Mouse (Mus musculus) liver, embryonic 13.5 days (tissue): ENCODE data around the gene Aven. TPM values are rescaled to one million over a fixed set of nuclear protein-coding genes. Genes with fewer than 3 reads are reported as not detected.

ENCODE experiments used
- ATAC-seq: fragments of 200-750 bp; cut with Nextera tagmentation; 2 replicates; pipeline ENCODE4 v1.8.0; 2017; ENCODE audit warnings: low read depth, mild to moderate bottlenecking, moderate number of reproducible peaks, moderate library complexity
- DNase-seq: peaks from one replicate; pipeline ENCODE4 v3.0.0; 2022
- H3K27ac ChIP-seq: fragments of 300-500 bp; sonication (generic); 2 replicates; pipeline ENCODE4 v1.5.1; 2015; ENCODE audit warnings: moderate library complexity, mild to moderate bottlenecking, inconsistent platforms
- H3K27me3 ChIP-seq: fragments of 300-500 bp; sonication (generic); 2 replicates; pipeline ENCODE4 v1.6.1; 2015; ENCODE audit warnings: mild to moderate bottlenecking, inconsistent platforms
- H3K36me3 ChIP-seq: fragments of 300-500 bp; sonication (generic); 2 replicates; pipeline ENCODE4 v1.6.1; 2015; ENCODE audit warnings: mild to moderate bottlenecking, inconsistent platforms
- H3K4me1 ChIP-seq: fragments of 300-500 bp; sonication (generic); replicated peaks from 2 replicates; pipeline ENCODE4 v1.6.1; 2015; ENCODE audit warnings: inconsistent platforms
- H3K4me2 ChIP-seq: fragments of 300-500 bp; sonication (generic); 2 replicates; pipeline ENCODE4 v1.6.1; 2015; ENCODE audit warnings: inconsistent platforms, mild to moderate bottlenecking, moderate library complexity
- H3K4me3 ChIP-seq: fragments of 300-500 bp; sonication (generic); replicated peaks from 2 replicates; pipeline ENCODE4 v1.5.1; 2015; ENCODE audit warnings: mild to moderate bottlenecking, inconsistent platforms
- H3K9ac ChIP-seq: fragments of 300-500 bp; sonication (generic); 2 replicates; pipeline ENCODE4 v1.6.1; 2015; ENCODE audit warnings: mild to moderate bottlenecking, inconsistent platforms
- H3K9me3 ChIP-seq: fragments of 300-500 bp; sonication (generic); replicated peaks from 2 replicates; pipeline ENCODE4 v1.6.1; 2016; ENCODE audit warnings: inconsistent platforms
- WGBS: fragments of 180-500 bp; shearing (Covaris S2); methylation state at CpG from one replicate; pipeline ENCODE4 v1.1.7; 2015; ENCODE audit not compliant: insufficient replicate concordance; 5-methylcytosine and 5-hydroxymethylcytosine counted together
- polyA plus RNA-seq: library from polyadenylated mRNA; unstranded; fragments of >200 nt; fragmentation: Nextera tagmentation; extraction: Ambion mirVana; gene quantifications from 2 replicates; pipeline ENCODE4 v1.2.1, GENCODE M21; 2015

The Aven gene
- polyA plus RNA-seq, 1 experiment from 2014 or later = 6.2 TPM

DNA sequence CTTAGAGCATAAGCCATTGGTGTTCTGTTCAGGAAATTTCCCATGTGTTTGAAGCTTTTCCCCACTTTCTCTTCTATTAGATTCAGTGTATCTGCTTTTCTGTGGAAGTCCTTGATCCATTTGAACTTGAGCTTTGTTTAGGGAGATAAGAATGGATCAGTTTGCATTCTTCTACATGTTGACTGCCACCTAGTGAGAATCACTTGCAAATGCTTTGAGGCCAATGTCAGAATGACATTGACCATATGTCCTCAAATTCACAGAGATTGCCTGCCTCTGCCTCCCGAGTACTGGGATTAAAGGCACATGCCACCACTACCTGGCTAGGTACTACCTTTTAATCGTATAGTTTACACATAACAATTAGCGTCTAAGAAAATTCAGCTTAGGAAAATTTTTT lies 119.9 kb downstream of the Aven start:
- no peak for DNase-seq
- Histone ChIP-seq H3K9ac (no peak overlapping the region), H3K27me3 (no peaks in the 10 kb centered on the region), H3K36me3 (peaks cover 4% of the 10 kb centered on the region; the same call in 1 of the 2 replicates), H3K4me1 (no peaks in the 10 kb centered on the region), H3K4me2 (no peak overlapping the region), H3K9me3 (no peaks in the 10 kb centered on the region), H3K27ac (no peak overlapping the region), H3K4me3 (no peak overlapping the region)
- no peak for ATAC-seq
- WGBS = 63% methylated on average over 3 of the region's 3 CpGs

DNA sequence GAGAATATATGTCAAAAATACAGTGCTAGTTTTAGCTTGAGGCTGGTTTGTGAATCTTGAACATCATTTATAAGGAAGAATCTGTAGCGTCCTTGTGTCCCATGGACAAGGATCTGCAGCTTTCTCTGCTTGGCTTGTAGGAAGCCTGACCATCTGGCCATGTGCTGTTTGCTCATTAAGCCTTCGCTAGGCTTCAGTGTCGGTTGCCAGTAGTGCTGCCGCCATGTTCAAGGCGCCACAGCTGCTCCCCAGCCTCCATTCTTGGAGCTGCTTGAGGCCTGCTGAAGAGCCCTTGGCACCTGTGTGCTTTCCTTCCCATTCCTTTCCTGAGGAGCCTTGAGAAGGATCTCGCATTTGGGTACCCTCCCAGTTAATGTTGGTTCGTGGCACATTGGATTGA lies 121.6 kb downstream of the Aven start:
- Histone ChIP-seq H3K27me3 (no peaks in the 10 kb centered on the region), H3K36me3 (peaks cover 4% of the 10 kb centered on the region; the same call in 1 of the 2 replicates), H3K9ac (no peak overlapping the region), H3K4me1 (no peaks in the 10 kb centered on the region), H3K9me3 (no peaks in the 10 kb centered on the region), H3K4me2 (no peak overlapping the region), H3K27ac (no peak overlapping the region), H3K4me3 (no peak overlapping the region)
- no peak for ATAC-seq
- WGBS = 82% methylated on average over 7 of the region's 7 CpGs
- no peak for DNase-seq

DNA sequence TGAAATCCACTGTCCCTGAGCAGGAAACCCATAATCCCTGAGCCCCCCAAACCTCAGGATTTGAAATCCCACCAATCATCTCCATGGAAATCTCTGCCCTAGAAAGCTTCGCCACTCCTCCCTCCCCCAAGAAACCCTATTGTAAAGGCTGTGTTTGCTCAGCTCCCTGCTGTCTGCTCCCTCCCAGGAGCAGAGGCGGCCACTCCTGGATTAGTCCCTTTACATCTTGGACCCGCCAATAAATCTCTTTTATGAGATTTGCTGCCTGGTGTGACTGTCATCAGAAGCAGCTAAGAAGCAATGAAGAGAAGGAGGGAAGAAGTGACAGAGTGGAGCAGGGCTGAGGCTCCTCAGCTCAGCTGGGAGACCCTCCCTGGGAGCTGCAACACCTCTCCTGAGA lies 124.4 kb downstream of the Aven start:
- Histone ChIP-seq H3K4me3 (no peak overlapping the region), H3K9me3 (no peaks in the 10 kb centered on the region), H3K9ac (no peak overlapping the region), H3K27me3 (no peaks in the 10 kb centered on the region), H3K4me1 (no peaks in the 10 kb centered on the region), H3K4me2 (no peak overlapping the region), H3K36me3 (no peaks in the 10 kb centered on the region), H3K27ac (no peak overlapping the region)
- DNase-seq (no peak), ATAC-seq (no peak)
- 53% methylated on average over 3 of the region's 3 CpGs for WGBS

DNA sequence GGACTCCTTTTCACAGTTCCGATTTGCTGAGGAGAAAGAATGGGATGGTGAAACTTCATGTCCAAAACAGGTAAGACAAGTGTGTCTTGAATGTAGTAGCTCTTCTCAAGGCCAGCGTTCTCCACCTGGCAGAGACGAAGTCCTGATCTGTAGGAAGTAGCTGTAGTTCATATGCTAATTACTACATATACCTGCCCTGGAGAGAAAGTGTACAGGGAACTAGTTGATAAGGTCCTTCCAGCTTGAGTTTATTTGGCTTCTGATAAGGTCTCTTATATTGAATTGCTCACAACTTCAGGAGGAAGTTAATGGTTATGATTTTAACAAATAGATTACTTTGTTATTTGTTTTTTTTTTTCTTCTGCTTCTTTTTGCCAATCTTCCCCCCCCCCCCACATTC lies 132.4 kb downstream of the Aven start:
- H3K4me2 ChIP-seq = no peak overlapping the region
- H3K36me3 ChIP-seq = no peaks in the 10 kb centered on the region
- no peaks in the 10 kb centered on the region for H3K9me3 ChIP-seq
- no peak overlapping the region for H3K4me3 ChIP-seq
- WGBS = 63% methylated on average over 3 of the region's 3 CpGs
- DNase-seq = no peak
- H3K9ac ChIP-seq = no peak overlapping the region
- H3K27ac ChIP-seq = no peak overlapping the region
- no peaks in the 10 kb centered on the region for H3K27me3 ChIP-seq
- H3K4me1 ChIP-seq = no peaks in the 10 kb centered on the region
- ATAC-seq = no peak

DNA sequence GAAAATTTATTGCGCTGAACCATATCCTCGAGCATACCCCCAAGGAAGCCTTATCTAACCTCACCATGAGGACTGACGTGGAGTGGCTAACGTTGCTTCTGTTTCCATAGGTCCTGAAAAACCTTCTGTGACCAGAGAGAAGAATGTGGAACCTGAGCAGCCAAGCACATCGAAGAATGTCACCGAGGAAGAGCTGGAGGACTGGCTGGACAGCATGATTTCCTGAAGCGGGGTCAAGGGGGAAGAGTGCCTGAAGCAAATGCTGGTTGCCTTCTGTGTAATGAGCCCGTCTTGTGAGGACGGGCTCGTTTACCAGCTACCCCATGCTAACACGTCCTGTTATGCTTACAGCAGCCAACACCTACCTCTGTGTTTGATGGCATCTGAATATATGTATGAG lies 137.9 kb downstream of the Aven start:
- no peaks in the 10 kb centered on the region for H3K4me1 ChIP-seq
- H3K4me3 ChIP-seq = no peak overlapping the region
- H3K4me2 ChIP-seq = no peak overlapping the region
- no peak for DNase-seq
- no peak overlapping the region for H3K27ac ChIP-seq
- WGBS = 66% methylated on average over 11 of the region's 11 CpGs
- H3K27me3 ChIP-seq = no peaks in the 10 kb centered on the region
- H3K9me3 ChIP-seq = no peaks in the 10 kb centered on the region
- no peak overlapping the region for H3K9ac ChIP-seq
- H3K36me3 ChIP-seq = peaks cover 7% of the 10 kb centered on the region; the same call in 1 of the 2 replicates
- no peak for ATAC-seq

DNA sequence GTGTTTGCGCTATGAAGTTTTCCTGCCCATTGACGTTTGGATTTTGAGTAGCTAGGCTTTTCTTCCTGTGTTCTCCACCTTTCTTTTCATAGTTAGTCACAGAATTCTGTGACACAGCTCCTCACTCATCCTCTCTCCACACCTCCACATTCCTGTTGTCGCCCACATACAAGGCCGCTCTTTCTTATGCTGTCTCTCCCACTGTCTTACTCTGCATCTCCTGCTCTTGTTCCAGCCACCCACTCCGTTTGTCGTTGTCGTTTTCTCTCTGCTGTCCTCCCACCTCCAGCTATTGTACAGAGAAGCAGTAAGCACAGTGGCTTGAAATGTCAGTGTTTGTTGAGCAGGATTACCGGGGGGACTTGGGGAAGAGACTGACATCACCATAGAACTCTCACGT lies 139.8 kb downstream of the Aven start:
- ATAC-seq (no peak), DNase-seq (no peak)
- Histone ChIP-seq H3K4me1 (no peaks in the 10 kb centered on the region), H3K36me3 (peaks cover 7% of the 10 kb centered on the region; the same call in 1 of the 2 replicates), H3K4me3 (no peak overlapping the region), H3K27me3 (no peaks in the 10 kb centered on the region), H3K4me2 (no peak overlapping the region), H3K9me3 (no peaks in the 10 kb centered on the region), H3K27ac (no peak overlapping the region), H3K9ac (no peak overlapping the region)
- whole genome bisulfite sequencing = 81% methylated on average over 9 of the region's 9 CpGs

DNA sequence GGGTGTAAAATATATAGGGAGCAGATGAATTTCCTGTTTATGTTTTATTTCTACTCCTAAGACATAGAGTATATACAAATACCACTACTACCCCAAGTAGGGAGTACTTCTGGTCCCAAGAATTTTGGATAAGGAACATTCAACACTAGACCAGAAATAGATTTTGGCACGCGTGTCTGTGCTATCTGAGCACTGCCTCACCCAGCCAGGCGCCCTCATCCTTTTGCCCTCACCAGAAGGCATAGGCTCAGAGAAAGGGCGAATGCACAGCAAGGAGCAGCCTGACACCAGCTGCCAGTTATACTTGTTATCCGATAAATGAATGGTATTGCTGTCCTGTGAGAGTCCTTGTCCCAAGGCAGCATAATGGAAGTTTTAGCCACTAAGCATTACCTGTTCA lies 144.4 kb downstream of the Aven start:
- H3K9ac ChIP-seq = no peak overlapping the region
- H3K4me2 ChIP-seq = no peak overlapping the region
- no peak for DNase-seq
- H3K9me3 ChIP-seq = no peaks in the 10 kb centered on the region
- 81% methylated on average over 5 of the region's 5 CpGs for WGBS
- no peak overlapping the region for H3K4me3 ChIP-seq
- no peak overlapping the region for H3K27ac ChIP-seq
- H3K27me3 ChIP-seq = no peaks in the 10 kb centered on the region
- ATAC-seq = no peak
- H3K36me3 ChIP-seq = peaks cover 1% of the 10 kb centered on the region; the same call in 1 of the 2 replicates
- no peaks in the 10 kb centered on the region for H3K4me1 ChIP-seq

DNA sequence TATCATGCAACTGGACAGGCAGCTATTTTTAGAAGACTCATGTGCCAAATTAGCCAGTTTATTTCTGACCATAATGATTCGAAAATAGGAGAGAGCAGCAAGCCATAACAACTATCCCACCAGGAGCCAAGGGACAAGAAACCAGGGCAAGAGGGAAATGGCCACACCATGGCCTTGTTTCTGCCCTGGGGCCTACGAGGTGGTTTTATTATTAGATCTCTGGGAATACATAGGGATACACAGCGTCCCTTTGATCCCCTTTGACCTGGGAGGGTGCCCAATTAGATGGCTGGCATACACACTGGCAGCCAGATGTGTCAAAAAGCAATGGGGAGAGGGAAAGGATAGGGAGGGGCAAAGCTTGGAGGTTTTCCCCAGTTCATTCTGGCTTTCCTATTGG lies 161.1 kb downstream of the Aven start:
- Histone ChIP-seq H3K27me3 (no peaks in the 10 kb centered on the region), H3K4me1 (no peaks in the 10 kb centered on the region), H3K9ac (no peak overlapping the region), H3K9me3 (no peaks in the 10 kb centered on the region), H3K4me3 (no peak overlapping the region), H3K4me2 (no peak overlapping the region), H3K36me3 (no peaks in the 10 kb centered on the region), H3K27ac (no peak overlapping the region)
- no peak for ATAC-seq
- 56% methylated on average over 3 of the region's 3 CpGs for WGBS
- DNase-seq = no peak

DNA sequence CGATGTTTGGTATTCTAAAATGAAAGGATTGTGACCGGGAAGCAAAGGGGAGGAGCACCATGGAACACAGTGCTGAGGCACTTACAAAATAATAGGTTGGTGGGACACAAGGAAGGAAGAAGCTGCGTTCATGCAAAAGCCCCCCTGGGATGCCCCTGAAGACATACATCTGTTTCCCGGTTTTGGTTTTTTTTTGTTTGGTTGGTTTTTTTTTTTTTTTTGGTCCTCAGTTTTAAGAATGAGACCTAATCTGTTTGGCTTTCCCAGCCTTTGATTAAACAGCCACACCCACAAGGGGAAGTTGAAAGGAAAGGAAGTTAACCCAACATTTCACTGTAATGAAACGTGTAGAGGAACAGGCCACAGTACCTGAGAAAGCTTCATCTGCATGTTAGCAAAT lies 163.4 kb downstream of the Aven start:
- no peaks in the 10 kb centered on the region for H3K36me3 ChIP-seq
- H3K4me1 ChIP-seq = no peaks in the 10 kb centered on the region
- DNase-seq = no peak
- no peak overlapping the region for H3K27ac ChIP-seq
- H3K27me3 ChIP-seq = no peaks in the 10 kb centered on the region
- WGBS = 43% methylated on average over 5 of the region's 5 CpGs
- H3K9ac ChIP-seq = no peak overlapping the region
- ATAC-seq = no peak
- no peaks in the 10 kb centered on the region for H3K9me3 ChIP-seq
- no peak overlapping the region for H3K4me3 ChIP-seq
- H3K4me2 ChIP-seq = no peak overlapping the region

DNA sequence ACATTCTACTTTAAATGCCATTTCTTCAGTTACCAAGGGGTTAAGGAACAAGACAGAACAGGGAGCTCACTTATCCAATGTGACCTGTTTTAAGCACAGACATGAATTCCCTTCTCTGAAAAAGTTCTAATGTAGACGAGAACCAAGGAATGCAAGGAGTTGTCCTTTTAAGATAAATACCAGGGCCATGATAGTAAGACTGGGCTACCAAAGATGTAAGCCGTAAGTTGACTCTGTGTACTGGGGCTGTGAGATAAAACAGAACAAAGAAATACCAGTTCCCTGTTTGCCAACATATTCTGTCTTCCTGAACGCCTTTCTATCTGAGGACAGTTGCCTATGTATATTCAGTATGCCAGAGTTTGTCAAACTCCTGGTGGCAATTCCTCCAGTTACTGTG lies 176.7 kb downstream of the Aven start:
- no peak for ATAC-seq
- H3K27ac ChIP-seq = no peak overlapping the region
- no peaks in the 10 kb centered on the region for H3K4me1 ChIP-seq
- H3K36me3 ChIP-seq = no peaks in the 10 kb centered on the region
- H3K4me2 ChIP-seq = no peak overlapping the region
- no peaks in the 10 kb centered on the region for H3K9me3 ChIP-seq
- no peaks in the 10 kb centered on the region for H3K27me3 ChIP-seq
- H3K9ac ChIP-seq = no peak overlapping the region
- no peak for DNase-seq
- no peak overlapping the region for H3K4me3 ChIP-seq
- 27% methylated on average over 3 of the region's 3 CpGs for WGBS

DNA sequence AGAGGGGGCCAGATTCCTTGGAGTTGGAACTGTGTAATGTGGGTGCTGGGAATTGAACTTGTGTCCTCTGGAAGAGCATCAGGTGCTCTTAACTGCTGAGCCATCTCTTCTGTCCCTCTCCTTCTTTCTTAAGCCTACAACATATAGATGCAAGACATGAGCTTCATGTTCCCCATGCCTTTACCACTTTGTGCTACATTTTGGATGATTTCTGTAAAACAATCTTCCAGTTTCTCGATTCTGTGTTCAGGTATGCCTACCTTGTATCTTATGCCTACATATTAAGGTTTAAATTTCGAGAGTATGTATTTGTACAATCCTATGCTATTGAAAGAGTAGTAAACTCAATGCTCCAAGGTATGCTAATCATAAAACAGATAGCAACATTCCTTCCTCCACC lies 183.4 kb downstream of the Aven start:
- Histone ChIP-seq H3K27me3 (no peaks in the 10 kb centered on the region), H3K9me3 (no peaks in the 10 kb centered on the region), H3K27ac (no peak overlapping the region), H3K9ac (no peak overlapping the region), H3K4me1 (no peaks in the 10 kb centered on the region), H3K4me2 (no peak overlapping the region), H3K36me3 (no peaks in the 10 kb centered on the region), H3K4me3 (no peak overlapping the region)
- no peak for ATAC-seq
- DNase-seq = no peak
- 50% methylated on average over 2 of the region's 2 CpGs for WGBS

DNA sequence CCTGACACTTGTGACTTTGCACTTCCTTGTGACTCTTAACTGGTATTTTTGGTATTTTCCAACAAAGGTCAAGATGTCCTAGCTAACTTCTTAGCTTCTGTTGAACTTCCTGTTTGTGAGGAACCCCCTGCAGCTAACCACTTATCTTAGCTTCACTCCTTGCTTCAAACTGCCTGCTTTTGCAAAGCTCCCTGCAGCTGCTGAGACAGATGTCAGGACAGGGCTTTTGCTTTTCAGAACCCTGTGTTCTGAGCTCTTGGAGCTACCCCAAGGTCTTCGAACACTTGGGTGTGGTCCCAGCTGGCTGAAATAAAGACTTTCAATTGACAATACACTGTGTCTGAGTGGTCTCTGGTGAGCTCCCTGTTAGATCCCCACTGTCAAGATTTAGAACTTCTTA lies 184.0 kb downstream of the Aven start:
- WGBS = 9% methylated on average over 1 of the region's 1 CpGs
- ATAC-seq = peak; percentile 51; the same call in 1 of the 2 replicates

More for the DNA sequence above, 184.0 kb downstream of the Aven start:
- no peak overlapping the region for H3K9ac ChIP-seq
- H3K27ac ChIP-seq = no peak overlapping the region
- H3K36me3 ChIP-seq = no peaks in the 10 kb centered on the region
- H3K4me2 ChIP-seq = no peak overlapping the region
- no peaks in the 10 kb centered on the region for H3K9me3 ChIP-seq
- no peak overlapping the region for H3K4me3 ChIP-seq
- no peaks in the 10 kb centered on the region for H3K27me3 ChIP-seq
- DNase-seq = peak; percentile 7
- H3K4me1 ChIP-seq = no peaks in the 10 kb centered on the region
